Mouse (Mus musculus) intestine, embryonic 15.5 days (tissue): ENCODE results near the gene Arfgef3. TPM values are rescaled to one million over a fixed set of nuclear protein-coding genes. Genes with fewer than 3 reads are reported as not detected.

Experiments
- ATAC-seq: fragments of 200-750 bp; cut with Nextera tagmentation; 2 replicates; pipeline ENCODE4 v1.8.0; 2017; ENCODE audit warnings: moderate TSS enrichment, moderate library complexity
- H3K27ac ChIP-seq: fragments of 300-500 bp; sonication (generic); 2 replicates; pipeline ENCODE4 v1.5.1; 2015; ENCODE audit warnings: mild to moderate bottlenecking, inconsistent platforms
- H3K27me3 ChIP-seq: fragments of 300-500 bp; sonication (generic); replicated peaks from 2 replicates; pipeline ENCODE4 v1.6.1; 2015; ENCODE audit warnings: inconsistent platforms
- H3K36me3 ChIP-seq: fragments of 300-500 bp; sonication (generic); 2 replicates; pipeline ENCODE4 v1.6.1; 2015; ENCODE audit warnings: inconsistent platforms
- H3K4me1 ChIP-seq: fragments of 300-500 bp; sonication (generic); replicated peaks from 2 replicates; pipeline ENCODE4 v1.6.1; 2015; ENCODE audit warnings: inconsistent platforms
- H3K4me2 ChIP-seq: fragments of 300-500 bp; sonication (generic); replicated peaks from 2 replicates; pipeline ENCODE4 v1.6.1; 2015; ENCODE audit warnings: mild to moderate bottlenecking, inconsistent platforms
- H3K4me3 ChIP-seq: fragments of 300-500 bp; sonication (generic); replicated peaks from 2 replicates; pipeline ENCODE4 v1.5.1; 2015; ENCODE audit warnings: inconsistent platforms
- H3K9ac ChIP-seq: fragments of 300-500 bp; sonication (generic); 2 replicates; pipeline ENCODE4 v1.6.1; 2015; ENCODE audit warnings: inconsistent platforms
- H3K9me3 ChIP-seq: fragments of 300-500 bp; sonication (generic); 2 replicates; pipeline ENCODE4 v1.6.1; 2016; ENCODE audit warnings: inconsistent platforms
- WGBS: fragments of 180-500 bp; shearing (Covaris S2); methylation state at CpG from one replicate; pipeline ENCODE4 v1.1.7; 2015; 5-methylcytosine and 5-hydroxymethylcytosine counted together
- polyA plus RNA-seq: library from polyadenylated mRNA; unstranded; fragments of >200 nt; fragmentation: Nextera tagmentation; extraction: Ambion mirVana; gene quantifications from 2 replicates; pipeline ENCODE4 v1.2.1, GENCODE M21; 2015

Gene Arfgef3
- 2.2 and 2.9 TPM in 2 replicates for polyA plus RNA-seq

DNA sequence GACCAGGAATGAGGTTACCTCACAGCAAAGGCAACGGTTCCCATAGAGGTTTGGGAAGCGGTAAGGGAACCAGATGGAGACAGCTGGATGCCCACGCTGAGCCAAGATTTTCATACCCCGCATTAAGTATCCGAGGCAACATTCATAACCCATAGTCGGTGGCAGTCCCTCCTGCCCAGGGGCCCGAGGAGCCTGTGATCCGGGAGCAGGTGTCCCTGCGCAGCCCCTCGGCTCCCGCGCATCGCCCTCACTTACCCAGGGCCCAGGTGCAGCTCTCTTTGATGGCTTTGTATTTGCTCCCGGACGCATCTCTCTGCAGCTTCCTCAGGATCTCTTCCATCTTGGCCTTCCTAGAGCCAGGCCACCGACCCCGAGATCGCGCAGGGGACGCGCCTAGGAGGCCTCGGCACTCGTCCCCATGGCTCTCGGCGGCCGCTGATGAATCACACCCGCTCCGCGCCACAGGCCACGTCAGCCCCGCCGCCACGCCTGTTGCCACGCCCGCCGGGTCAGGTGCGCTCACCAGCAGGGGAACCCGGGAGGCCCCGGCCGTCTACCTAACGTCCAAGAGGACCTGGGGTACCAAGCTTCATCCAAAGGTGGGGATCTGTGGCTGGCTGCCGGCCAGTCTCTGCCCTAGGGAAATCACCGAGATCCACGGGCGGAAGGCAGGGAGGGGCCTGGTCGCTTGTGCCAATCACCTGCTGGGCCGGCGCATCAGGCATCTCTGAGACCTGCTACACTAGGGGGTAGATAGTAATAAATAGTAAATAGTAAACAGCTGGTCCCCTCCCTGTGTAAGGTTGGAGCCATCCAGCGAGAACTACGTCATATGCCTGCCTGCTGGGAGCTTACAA, at the start of gene Arfgef3:
Gene Arfgef3, minus strand, starts transcription at position 664 of the 857 bp plus-strand sequence.
- peak within 1 kb of the TSS; percentile 38 for H3K9ac ChIP-seq
- no peaks in the 10 kb centered on the region for H3K9me3 ChIP-seq
- no peaks in the 10 kb centered on the region for H3K27me3 ChIP-seq
- H3K36me3 ChIP-seq, result no peaks in the 10 kb centered on the region
- peak; percentile 95 for ATAC-seq
- 0 out of 2 replicates have a peak, but pooled peaks cover 3% of the 10 kb centered on the region for H3K4me1 ChIP-seq
- H3K4me2 ChIP-seq, result peak within 1 kb of the TSS; percentile 86
- WGBS, result 2% methylated on average over 50 of the region's 50 CpGs
- peak within 1 kb of the TSS; percentile 55 for H3K4me3 ChIP-seq
- H3K27ac ChIP-seq, result no peak within 1 kb of the TSS

DNA sequence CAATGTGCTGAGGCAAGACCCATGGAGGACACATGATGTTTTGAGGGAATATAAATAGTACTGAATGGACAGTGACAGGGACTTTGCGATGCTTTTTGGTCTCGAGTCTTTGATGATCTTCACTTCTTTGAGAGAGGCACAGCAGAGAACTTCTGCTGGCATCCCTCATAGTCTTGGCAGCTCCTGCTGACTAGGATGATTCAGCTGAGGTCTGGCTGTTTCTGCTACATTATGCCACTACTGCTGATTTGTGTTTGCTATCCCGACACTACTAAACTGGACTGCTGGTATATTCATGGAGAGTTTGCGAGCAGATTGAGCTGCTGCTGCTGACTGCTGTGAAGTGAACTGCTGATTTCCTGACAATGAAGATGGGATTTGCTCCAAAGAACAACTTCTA, 46.3 kb upstream of the Arfgef3 start:
- Histone ChIP-seq H3K9ac (no peak overlapping the region), H3K4me2 (no peak overlapping the region), H3K9me3 (no peaks in the 10 kb centered on the region), H3K4me3 (no peak overlapping the region), H3K4me1 (no peaks in the 10 kb centered on the region), H3K36me3 (no peaks in the 10 kb centered on the region), H3K27ac (no peak overlapping the region), H3K27me3 (no peaks in the 10 kb centered on the region)
- ATAC-seq, result no peak
- WGBS, result 84% methylated on average over 4 of the region's 4 CpGs

DNA sequence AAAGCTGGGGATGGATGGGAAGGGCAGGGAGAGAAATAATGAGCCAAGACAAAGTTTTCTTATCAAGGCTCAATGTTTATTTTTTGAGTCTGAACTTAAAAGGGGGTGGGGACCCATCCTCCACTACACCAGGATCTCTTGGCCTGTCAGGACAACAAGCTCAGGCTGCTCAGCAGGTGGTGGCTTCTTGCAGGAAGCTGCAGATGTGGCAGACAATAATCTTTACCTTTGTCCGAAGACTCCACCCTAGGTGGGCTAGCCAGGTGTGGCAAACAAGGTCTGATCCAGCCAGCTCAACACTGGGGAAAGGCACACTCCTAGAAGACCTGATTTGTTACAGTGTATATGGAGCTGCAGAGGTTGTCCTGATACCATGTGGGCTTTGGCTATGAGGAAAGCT, 44.9 kb upstream of the Arfgef3 start:
- H3K9me3 ChIP-seq, result no peaks in the 10 kb centered on the region
- no peak overlapping the region for H3K4me3 ChIP-seq
- H3K27ac ChIP-seq, result no peak overlapping the region
- H3K27me3 ChIP-seq, result no peaks in the 10 kb centered on the region
- no peak overlapping the region for H3K9ac ChIP-seq
- H3K4me2 ChIP-seq, result no peak overlapping the region
- WGBS, result 76% methylated on average over 1 of the region's 1 CpGs
- no peaks in the 10 kb centered on the region for H3K36me3 ChIP-seq
- no peak for ATAC-seq
- H3K4me1 ChIP-seq, result no peaks in the 10 kb centered on the region

DNA sequence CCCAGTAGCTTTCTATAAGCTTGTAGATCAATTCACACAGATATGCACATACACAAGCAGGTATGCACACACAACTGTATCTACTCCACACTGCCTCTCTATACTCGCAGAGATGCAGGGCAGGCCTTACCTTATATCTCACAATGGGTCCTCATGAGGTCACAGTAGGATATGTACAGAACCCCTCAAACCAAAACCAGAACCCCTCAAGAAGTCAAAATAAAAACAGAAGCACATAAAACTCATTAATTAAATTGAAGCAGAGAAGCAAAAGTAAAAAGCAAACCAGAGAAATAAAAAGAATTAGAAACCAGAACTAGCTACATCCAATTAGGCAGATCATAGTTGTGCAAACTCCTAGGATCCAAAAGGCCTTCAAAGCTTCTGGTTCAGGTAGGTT, 42.9 kb upstream of the Arfgef3 start, which contains the start of gene Gm4922:
Gene Gm4922, minus strand, starts transcription at position 101 of the 400 bp plus-strand sequence.
- H3K4me2 ChIP-seq, result no peak within 1 kb of the TSS
- no peaks in the 10 kb centered on the region for H3K9me3 ChIP-seq
- H3K27me3 ChIP-seq, result no peaks in the 10 kb centered on the region
- no peak within 1 kb of the TSS for H3K9ac ChIP-seq
- H3K4me1 ChIP-seq, result no peaks in the 10 kb centered on the region
- no peak within 1 kb of the TSS for H3K27ac ChIP-seq
- ATAC-seq, result no peak
- no peak within 1 kb of the TSS for H3K4me3 ChIP-seq
- WGBS, result 94% methylated on average over 1 of the region's 1 CpGs
- H3K36me3 ChIP-seq, result no peaks in the 10 kb centered on the region

DNA sequence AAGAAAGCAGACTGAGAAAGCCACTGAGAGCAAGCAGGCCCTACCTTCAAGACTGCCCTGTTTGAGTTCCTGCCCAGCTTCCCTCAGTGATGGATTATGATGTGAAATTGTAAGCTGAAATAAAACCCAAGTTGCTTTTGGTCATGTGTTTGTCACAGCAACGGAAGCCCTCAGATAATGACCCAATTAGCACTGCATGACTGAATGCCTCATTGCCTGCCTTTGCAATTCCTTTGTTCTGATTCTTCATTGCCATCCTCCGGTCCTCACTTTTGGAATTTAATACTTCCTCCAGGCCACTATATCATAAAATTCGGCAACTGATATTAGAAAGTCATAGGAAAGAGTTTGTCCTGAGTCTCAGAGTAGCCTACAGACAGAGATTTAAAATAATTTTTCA, 33.8 kb upstream of the Arfgef3 start:
- ATAC-seq, result no peak
- H3K9me3 ChIP-seq, result no peaks in the 10 kb centered on the region
- no peak overlapping the region for H3K4me3 ChIP-seq
- no peaks in the 10 kb centered on the region for H3K4me1 ChIP-seq
- H3K4me2 ChIP-seq, result no peak overlapping the region
- H3K36me3 ChIP-seq, result no peaks in the 10 kb centered on the region
- no peak overlapping the region for H3K9ac ChIP-seq
- no peak overlapping the region for H3K27ac ChIP-seq
- 76% methylated on average over 3 of the region's 3 CpGs for WGBS
- H3K27me3 ChIP-seq, result no peaks in the 10 kb centered on the region

DNA sequence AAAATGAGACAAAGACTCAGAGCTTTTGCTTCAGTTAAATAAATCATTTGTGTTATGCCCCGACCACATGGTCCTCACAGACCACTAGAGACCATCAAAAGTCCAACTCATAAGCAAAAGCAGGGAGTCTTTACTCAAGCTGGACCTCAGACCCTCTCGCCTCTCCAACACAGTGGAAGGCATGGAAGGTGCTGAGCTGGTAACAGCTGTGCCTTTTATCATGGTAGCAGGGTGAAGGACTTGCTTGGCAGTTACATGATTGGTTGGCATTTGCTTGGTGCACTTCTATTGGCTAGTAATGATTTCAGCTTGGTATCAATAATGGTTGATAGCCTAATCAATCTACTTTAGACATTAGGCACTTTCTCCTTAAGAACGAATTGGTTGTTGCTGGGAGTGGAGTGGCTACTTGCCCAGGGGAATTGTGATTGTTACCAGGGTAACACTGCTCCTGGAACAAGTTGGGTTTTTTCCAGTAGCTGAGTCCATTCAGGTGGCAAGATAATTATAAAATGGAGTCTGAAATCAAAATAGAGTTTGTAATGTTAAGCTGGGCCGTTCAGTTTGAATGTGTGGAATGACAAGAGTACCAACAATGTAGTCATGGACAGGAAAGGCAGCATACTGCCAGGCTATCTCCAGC, 28.9 kb upstream of the Arfgef3 start:
- no peak overlapping the region for H3K9ac ChIP-seq
- H3K4me3 ChIP-seq, result no peak overlapping the region
- H3K9me3 ChIP-seq, result no peaks in the 10 kb centered on the region
- no peak overlapping the region for H3K4me2 ChIP-seq
- H3K27me3 ChIP-seq, result no peaks in the 10 kb centered on the region
- H3K36me3 ChIP-seq, result no peaks in the 10 kb centered on the region
- 74% methylated on average over 4 of the region's 4 CpGs for WGBS
- ATAC-seq, result no peak
- no peaks in the 10 kb centered on the region for H3K4me1 ChIP-seq
- no peak overlapping the region for H3K27ac ChIP-seq

DNA sequence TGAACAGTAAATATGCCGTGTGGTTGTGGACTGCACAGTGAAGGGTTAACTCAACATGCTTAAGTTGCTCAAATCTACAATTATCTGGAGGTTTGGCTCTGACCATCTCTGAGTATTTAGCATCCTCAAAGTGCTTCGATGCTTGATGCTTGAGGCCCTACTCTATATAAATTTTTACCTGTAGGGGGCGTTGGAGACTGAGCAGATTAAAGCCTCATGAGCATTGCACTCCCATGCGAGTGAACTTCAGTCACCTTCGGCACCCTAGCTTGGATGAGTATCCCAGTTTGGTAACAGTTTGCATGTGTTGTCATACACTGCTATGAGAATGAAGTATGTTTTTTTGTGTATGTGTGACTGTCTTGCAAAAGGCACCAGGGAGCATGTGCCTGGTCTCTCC, 26.2 kb upstream of the Arfgef3 start:
- Histone ChIP-seq H3K9me3 (no peaks in the 10 kb centered on the region), H3K27ac (no peak overlapping the region), H3K36me3 (no peaks in the 10 kb centered on the region), H3K4me2 (no peak overlapping the region), H3K4me3 (no peak overlapping the region), H3K9ac (no peak overlapping the region), H3K27me3 (no peaks in the 10 kb centered on the region), H3K4me1 (no peaks in the 10 kb centered on the region)
- ATAC-seq, result no peak
- 51% methylated on average over 5 of the region's 5 CpGs for WGBS

DNA sequence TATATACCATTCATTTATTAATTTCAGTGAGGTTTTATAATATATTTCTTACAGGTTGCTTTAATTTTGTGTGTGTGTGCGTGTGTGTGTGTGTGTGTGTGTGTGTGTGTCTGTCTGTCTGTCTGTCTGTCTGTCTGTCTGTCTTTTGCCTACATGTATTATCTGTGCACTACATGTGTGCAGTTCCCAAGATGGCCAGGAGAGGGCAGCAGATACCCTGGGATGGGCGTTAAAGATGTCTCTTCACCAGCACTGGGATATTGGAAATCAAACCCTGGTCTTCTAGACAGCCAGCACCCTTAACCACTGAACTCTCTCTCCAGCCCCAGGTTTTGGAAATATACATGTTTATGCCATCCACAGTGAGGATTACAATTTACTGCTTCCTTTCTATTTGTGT, 16.5 kb upstream of the Arfgef3 start:
- Histone ChIP-seq H3K36me3 (no peaks in the 10 kb centered on the region), H3K27ac (no peak overlapping the region), H3K27me3 (no peaks in the 10 kb centered on the region), H3K4me3 (no peak overlapping the region), H3K4me1 (no peaks in the 10 kb centered on the region), H3K9me3 (no peaks in the 10 kb centered on the region), H3K9ac (no peak overlapping the region), H3K4me2 (no peak overlapping the region)
- WGBS, result 43% methylated on average over 2 of the region's 2 CpGs
- no peak for ATAC-seq

DNA sequence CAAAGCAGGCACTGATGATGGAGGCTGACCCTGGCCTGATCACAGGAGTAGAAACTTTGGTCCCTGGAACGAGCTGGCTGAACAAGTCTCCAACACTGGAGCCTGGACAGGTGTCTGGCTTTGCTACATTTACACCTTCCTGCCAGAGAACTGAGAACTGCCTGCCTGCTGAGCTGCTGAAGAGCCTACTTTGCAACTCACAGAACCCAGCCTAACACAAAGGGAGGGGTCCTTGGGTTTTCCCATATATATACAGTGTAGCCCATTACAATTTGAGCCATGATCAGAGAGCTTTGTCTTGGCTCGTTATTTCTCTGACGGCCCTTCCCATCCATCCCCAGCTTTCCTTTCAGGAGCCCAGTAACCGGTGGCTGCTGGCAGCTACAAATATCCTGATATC, 6.3 kb upstream of the Arfgef3 start:
- WGBS, result 85% methylated on average over 4 of the region's 4 CpGs
- no peaks in the 10 kb centered on the region for H3K27me3 ChIP-seq
- H3K9ac ChIP-seq, result no peak overlapping the region
- H3K27ac ChIP-seq, result no peak overlapping the region
- ATAC-seq, result no peak
- no peaks in the 10 kb centered on the region for H3K9me3 ChIP-seq
- no peaks in the 10 kb centered on the region for H3K4me1 ChIP-seq
- H3K36me3 ChIP-seq, result no peaks in the 10 kb centered on the region
- no peak overlapping the region for H3K4me3 ChIP-seq
- no peak overlapping the region for H3K4me2 ChIP-seq

DNA sequence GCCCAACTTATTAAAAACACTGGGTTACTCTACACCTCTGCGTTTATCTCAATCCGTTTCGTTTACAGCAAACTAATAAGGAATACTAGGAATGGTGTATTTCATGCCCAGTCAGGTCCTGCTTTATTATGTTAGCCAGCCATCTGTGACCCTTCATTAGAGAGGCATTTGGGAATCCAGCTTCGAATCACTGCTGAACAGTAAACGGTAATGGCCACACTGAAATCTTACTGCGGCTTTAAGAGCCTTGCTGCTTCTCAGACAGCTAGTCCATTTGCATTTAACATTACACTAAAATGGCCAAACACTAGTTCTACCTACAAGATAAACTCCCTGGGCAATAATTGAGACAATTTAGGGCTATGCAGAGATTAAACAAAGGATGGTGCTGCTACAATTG, 1.7 kb downstream of the Arfgef3 start:
- H3K27ac ChIP-seq, result no peak overlapping the region
- 0 out of 2 replicates have a peak, but pooled peaks cover 3% of the 10 kb centered on the region for H3K4me1 ChIP-seq
- H3K4me3 ChIP-seq, result no peak overlapping the region
- H3K9ac ChIP-seq, result no peak overlapping the region
- 67% methylated on average over 6 of the region's 6 CpGs for WGBS
- peak overlapping the region; percentile 86 for H3K4me2 ChIP-seq
- H3K9me3 ChIP-seq, result no peaks in the 10 kb centered on the region
- no peak for ATAC-seq
- no peaks in the 10 kb centered on the region for H3K36me3 ChIP-seq
- no peaks in the 10 kb centered on the region for H3K27me3 ChIP-seq

DNA sequence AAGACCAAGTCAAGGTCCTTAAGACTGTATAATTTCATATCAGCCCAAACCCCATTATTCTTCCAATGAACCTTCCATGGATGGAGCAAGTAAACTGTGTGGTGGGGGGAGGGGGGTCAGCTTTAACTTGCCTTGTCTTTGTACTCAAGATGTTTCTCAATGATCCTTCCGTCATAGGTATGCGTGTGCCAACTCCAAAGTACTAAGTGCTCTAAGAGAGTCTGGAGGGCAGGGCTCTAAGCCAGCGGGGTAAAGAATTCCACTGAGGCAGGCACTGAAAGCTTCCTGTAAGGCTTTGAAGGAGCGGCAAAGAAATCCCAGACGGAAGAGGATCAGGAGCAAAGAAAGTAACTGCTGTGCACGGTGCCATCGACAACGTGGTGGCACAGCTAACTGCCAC, 2.7 kb downstream of the Arfgef3 start:
- 88% methylated on average over 8 of the region's 8 CpGs for WGBS
- ATAC-seq, result no peak
- Histone ChIP-seq H3K27me3 (no peaks in the 10 kb centered on the region), H3K9ac (no peak overlapping the region), H3K36me3 (no peaks in the 10 kb centered on the region), H3K4me3 (no peak overlapping the region), H3K9me3 (no peaks in the 10 kb centered on the region), H3K4me1 (0 out of 2 replicates have a peak, but pooled peaks cover 3% of the 10 kb centered on the region), H3K4me2 (no peak overlapping the region), H3K27ac (no peak overlapping the region)

DNA sequence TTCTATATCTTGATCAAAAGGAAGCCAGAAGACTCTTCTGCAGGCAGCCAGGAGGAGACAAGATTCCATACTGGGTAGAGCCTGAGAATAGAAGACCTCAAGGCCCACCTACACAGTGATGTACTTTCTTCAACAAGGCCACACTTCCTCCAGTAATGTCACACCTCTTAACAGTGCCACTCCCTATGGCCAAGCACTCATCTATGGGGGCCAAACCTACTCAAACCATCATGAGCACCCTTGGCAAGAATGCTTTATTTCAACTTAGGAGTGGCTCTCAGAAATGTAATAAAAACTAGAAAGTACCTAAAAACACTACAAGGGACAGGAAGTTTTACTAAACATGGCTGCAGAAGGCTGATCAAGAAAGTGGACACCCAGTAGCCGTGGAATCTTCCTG, 15.2 kb downstream of the Arfgef3 start:
- Histone ChIP-seq H3K4me3 (no peak overlapping the region), H3K4me2 (no peak overlapping the region), H3K27ac (no peak overlapping the region), H3K4me1 (no peaks in the 10 kb centered on the region), H3K9ac (no peak overlapping the region), H3K36me3 (no peaks in the 10 kb centered on the region), H3K9me3 (no peaks in the 10 kb centered on the region), H3K27me3 (no peaks in the 10 kb centered on the region)
- 88% methylated on average over 1 of the region's 1 CpGs for WGBS
- ATAC-seq, result no peak

DNA sequence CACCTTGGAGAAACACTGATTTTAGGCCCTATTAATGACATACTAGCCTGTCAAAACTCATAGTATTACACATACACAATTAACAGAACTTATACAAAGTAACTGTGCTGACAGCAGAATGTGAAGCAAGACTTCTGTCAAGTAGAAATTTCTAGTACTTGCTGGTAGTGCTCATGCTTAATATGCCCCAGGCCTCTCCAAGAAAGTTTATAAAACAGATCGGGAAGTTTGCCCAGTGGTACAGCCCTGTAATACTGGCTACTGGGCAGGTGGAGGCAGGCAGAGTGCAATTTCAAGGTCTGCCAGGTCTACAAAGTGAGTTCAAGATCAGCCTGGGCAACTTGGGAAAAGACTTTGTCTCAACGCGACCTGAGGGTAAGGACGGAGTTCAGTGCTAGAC, 32.3 kb downstream of the Arfgef3 start:
- Histone ChIP-seq H3K27ac (no peak overlapping the region), H3K4me2 (no peak overlapping the region), H3K4me1 (no peaks in the 10 kb centered on the region), H3K9ac (no peak overlapping the region), H3K9me3 (no peaks in the 10 kb centered on the region), H3K36me3 (no peaks in the 10 kb centered on the region), H3K27me3 (no peaks in the 10 kb centered on the region), H3K4me3 (no peak overlapping the region)
- WGBS, result 88% methylated on average over 4 of the region's 4 CpGs
- no peak for ATAC-seq
